Mouse (Mus musculus): ENCODE data around the gene Scrn1.

The Scrn1 gene

DNA sequence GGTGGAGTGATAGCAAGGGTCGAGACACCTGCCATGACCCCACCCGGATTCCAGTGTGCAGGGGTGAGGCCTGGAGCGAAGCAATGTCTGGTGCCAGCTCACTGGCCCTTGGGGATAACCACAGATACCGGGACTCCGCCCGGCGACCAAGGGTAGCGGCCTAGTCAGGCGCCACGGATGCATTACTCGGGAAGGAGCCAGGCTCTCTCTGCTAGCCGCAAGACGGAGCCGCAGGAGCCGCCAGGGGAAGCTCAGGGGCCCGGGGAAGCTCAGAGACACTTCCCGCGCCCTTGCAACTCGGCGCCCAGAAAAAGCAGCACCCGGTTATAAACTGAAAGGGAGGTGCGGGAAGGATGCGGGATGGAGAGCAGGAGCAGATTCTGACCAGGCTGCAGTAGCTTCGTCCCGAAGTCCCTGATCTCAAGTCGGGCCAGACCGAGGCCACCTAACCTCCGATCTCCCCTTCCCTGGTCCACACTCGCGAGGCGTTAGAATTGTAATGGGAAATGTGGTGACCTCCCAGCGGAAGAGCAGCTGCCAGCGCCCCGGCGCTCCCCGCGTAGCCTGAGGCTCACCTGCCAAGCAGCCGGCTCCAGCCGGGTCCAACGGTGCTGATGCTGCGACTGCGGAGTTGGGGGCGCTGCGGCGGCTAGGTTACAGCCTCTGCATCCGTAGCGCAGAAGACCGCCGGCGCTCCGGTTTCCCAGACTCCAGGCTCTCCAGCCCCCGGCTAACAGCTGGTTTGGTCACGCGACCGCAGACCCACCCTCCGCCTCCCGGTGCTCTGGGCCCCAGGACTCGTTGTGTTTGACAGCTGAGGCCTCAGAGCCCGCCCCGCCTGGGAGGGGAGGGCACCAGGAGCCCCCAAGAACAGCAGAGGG lies at the start of gene Scrn1:
Scrn1 (minus strand) TSS at position 825 of the 881 bp plus-strand sequence.
- DNase-seq: peak; percentile 34 to 49

DNA sequence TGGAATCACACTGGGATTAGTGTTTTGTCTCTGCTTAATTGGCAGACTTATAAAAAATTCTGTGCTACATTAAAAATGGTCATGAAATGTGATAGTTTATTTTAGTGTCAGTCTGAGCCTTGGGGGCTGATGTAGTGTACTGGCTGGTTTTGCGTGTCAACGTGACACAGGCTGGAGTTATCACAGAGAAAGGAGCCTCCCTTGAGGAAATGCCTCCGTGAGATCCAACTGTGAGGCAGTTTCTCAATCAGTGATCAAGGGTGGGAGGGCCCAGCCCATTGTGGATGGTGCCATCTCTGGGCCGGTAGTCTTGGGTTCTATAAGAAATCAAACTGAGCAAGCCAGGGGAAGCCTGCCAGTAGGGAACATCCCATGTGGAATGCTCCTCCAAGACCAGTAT lies 40.0 kb upstream of the Scrn1 start:
- DNase-seq: no peak

GRCm38 (mm10) chr6:54604001-54604715 lies 37.9 kb upstream of the Scrn1 start:
- DNase-seq: no peak

DNA sequence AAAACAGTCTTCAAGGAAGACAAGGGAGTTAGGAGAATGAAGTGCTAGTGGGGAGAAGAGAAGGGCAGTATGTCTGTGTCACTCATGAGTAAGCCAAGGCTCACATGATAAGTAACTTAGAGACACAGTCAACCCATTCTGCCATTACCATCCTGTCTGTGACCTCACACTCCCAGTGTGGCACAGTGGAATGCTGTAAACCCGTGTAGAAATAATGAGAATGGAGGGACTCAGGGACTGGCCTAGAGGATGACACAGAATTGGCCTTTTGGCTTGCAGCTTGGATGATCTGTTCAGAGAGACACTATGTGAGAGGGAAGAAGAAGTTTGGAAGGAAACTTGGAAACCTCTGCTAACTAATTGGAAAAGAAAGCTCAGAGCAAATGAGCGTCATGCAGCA lies 36.6 kb upstream of the Scrn1 start:
- no peak for DNase-seq

DNA sequence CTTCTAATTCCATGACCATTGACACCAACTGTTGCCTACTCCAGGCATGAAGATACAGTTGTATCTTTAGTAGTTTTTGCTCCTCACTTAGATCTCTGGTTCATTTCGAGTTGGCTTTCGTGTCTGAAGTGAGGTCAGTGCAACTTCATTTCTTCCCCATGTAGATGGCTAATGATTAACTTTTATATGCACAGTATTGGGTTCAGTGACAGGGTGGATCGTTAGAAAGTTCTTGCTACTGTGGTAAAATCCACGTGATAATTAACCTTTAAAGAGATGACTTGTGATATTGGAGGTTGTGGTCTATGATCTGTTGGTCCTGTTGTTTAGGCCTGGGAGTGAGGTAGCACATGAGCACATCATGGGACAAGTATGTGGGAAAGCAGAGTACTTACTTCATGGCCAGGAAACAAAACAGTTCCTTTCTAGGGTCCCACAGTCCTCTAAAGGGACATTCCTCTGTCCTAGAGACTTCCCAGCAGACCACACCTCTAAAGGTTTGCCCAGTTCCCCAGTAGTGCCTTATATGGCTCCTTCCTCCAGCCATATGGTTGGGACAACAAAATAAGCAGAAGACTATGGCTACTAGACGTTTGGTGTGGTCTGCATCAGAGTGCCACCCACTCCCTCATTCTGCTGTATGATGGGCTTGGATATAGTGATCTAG lies 34.5 kb upstream of the Scrn1 start:
- DNase-seq: no peak

GRCm38 (mm10) chr6:54597711-54598110 lies 31.4 kb upstream of the Scrn1 start:
- DNase-seq: no peak

DNA sequence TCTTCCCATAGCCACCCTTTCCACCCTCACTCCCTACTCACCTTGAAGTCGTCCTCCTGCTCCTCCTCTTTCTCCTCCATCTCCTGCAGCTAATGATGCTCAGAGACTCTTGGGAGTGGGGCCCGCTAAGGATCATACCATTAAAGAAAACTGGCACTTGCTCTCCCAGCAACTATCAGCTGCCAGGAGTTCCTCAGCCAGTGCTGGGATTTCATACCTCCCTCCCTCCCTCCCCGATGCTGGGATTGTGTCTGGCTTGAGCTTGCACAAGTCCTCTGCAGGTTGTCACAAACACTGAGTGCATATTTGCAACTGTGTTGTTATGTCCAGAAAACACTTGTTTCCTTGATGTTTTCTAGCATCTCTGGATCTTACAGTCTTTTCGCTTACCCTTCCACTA lies 30.9 kb upstream of the Scrn1 start, which contains the start of gene Fkbp14:
Fkbp14 (minus strand) TSS at position 101 of the 400 bp plus-strand sequence.
- no peak for DNase-seq

DNA sequence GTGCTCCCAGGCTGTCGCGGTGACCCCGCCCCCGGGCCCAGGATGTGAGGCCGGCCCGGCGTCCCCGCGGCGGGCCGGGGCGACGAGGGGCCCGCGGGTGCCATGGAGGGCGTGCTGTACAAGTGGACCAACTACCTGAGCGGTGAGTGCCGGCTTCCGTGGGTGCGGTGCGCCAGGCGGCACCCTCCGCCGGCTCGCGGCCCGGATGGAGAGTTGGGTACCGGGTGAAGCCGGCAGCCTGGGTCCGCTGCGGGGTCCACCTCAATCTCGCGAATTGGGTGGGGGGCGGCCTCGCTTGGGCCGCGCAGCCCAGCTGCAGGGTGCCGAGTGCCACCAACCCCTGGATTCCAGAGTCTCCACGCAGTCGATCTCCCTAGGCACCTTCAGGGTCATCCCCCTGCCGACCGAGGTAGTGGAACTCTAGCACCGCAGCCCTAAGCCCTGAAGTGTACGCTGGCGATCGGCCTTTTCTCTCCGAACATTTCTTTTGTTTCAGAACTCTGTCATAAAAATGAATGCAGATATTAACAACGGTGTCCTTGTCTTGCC lies 29.1 kb upstream of the Scrn1 start:
- no peak for DNase-seq

- peak; percentile 81 to 85 for DNase-seq
These were observed 28.4 kb upstream of the Scrn1 start, which contains the start of gene Plekha8 for GRCm38 (mm10) chr6:54594469-54595329. TSS of gene Plekha8 (plus strand) at chr6:54595111.

- DNase-seq: no peak
These were observed 27.6 kb upstream of the Scrn1 start for GRCm38 (mm10) chr6:54593766-54594468.

- DNase-seq: peak; percentile 71 to 80
These were observed 26.7 kb upstream of the Scrn1 start for GRCm38 (mm10) chr6:54592938-54593535.

- DNase-seq: no peak
These were observed 25.5 kb upstream of the Scrn1 start for GRCm38 (mm10) chr6:54591778-54592177.

GRCm38 (mm10) chr6:54590691-54591090 lies 24.4 kb upstream of the Scrn1 start:
- DNase-seq: no peak

DNA sequence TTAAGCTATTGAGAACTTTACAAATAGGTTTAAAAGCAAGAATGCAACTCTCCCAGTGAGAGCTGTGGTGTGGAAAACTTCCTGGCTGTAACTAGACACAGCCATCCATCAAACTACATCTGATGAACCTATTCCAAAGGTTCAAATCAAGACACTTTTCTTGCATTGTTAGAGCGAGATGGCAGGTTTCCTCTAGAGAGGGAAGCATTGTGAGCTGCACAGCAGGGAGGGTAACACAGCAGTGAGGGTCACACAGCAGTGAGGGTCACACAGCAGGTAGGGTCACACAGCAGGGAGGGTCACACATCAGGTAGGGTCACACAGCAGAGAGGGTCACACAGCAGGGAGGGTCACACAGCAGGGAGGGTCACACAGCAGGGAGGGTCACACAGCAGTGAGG lies 21.9 kb upstream of the Scrn1 start:
- no peak for DNase-seq

- no peak for DNase-seq
These were observed 21.4 kb upstream of the Scrn1 start for GRCm38 (mm10) chr6:54587683-54588082.

- DNase-seq: no peak
These were observed 20.6 kb upstream of the Scrn1 start for GRCm38 (mm10) chr6:54586911-54587310.

- DNase-seq: peak; percentile 14 to 19
These were observed 19.9 kb upstream of the Scrn1 start for GRCm38 (mm10) chr6:54586175-54586574.

- DNase-seq: no peak
These were observed 7.1 kb upstream of the Scrn1 start for GRCm38 (mm10) chr6:54573218-54573955.

DNA sequence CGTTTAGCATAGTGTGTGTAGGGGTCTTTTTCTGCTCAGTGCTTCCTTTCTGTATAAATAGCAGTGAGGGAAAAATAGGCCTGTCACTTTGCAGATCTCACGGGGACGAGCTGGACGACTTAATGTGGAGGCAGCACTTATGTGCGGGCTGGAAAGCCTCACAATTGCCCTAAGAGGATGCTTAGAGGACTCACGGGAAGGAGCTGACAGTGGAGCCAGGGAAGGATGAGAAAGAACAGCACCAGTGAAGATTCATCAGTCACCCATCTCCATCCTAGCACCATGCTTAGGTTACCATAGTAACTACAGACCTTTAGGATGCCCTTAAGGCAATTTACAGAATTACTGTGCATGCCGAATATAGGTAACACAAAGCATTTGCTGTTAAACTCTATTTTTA lies 3.5 kb upstream of the Scrn1 start:
- DNase-seq: no peak

DNA sequence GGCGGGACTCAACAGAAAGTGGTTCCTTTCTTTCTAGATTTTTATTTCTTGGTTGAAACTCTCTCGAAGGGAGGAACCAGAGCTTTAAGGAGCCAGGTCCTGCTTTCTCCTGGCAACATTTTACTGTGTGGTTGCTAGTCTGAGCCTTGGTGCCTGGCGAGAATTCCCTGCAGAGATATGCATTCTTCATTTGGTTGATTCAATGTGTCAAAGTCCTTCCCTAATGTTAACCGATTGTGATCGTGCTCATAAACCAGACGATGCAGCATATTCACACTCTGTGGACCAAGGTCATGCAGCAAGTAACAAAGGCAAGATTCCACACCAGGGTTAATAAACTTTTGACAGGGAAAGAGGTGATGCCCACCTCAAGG lies 244 bp upstream of the Scrn1 start:
- no peak for DNase-seq

Measured in thymus, postnatal 36 days (tissue).